Mouse (Mus musculus) liver, postnatal 0 days (tissue): Measurements from ENCODE around the gene Limch1.

ENCODE experiments used
- CTCF ChIP-seq: sonication (generic); IDR thresholded peaks from 2 replicates; pipeline ENCODE4 v1.5.1; 2016; ENCODE audit warnings: antibody characterized with exemption, low read depth
- EP300 ChIP-seq: IDR thresholded peaks from 2 replicates; pipeline ENCODE4 v1.6.1; 2016; ENCODE audit warnings: antibody characterized with exemption, low read depth, mild to moderate bottlenecking

DNA sequence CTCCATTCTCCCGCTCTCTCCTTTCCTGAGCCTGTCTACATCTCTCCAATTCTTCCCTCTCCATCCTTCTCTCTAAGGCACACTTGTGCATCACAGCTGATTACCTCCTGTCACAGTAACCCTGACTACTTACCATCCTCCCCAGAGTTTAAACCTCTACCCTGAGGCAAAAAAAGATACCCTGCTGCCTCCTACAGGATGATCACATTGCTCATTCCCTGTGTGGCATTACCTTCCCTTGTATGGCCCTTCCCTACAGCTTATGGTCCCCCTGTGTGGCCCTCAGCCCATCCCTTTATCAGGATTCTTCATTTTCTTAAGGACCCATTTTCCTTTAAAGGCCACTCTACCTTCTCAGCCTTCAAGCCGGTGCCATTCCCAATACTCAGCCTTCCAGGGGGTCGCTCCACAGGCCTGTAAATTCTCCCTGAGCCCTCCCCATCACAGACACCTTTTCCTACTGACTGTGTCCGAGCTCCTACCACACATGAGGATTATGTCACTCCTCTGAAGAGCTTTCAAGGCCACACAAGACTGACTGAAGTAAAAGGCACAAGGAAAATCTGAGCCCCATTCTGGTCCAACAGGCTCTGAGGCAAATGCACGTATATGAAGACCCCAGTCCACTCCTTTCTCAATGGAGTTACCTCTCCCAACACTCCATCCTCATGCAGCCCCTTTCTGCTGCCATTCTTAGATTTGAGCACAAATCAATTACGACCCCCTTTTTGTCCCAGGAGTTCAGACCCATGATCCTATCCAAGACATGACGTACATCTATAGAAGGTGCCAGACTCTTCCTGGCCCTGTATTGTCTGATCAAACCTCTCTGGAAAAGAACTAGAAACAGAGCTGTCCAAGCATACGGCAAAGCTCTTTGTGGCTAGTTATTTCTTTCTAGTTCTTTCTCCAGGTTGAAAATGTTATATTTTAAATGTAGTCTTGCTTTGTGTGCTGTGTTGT, 172.0 kb downstream of the Limch1 start:
- TF ChIP-seq CTCF = no peak
- no peak for TF ChIP-seq EP300
